ENCODE assay signal across 9 mouse cellular contexts in the genomic region with DNA sequence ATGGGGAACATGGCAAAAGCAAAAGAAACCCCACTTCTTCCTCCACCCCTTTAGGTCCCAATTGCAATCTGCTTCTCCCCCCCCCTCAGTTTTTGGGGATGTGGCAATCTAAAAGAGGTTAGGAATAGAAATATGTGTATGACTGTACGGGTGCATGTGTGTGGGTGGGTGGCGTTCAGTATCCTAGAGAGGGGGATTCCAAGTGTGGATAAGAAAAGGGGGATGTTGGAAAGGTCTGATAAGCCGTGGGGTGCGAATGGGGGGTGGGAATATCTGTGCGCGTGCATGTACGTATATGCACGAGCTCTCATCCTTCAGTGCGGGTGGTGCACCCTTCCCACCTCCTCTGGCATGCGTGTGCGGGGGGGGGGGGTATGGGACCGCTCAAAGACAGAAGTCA. TPM values are rescaled to one million over a fixed set of nuclear protein-coding genes. Genes with fewer than 3 reads are reported as not detected.
A peak's percentile ranks its signal among the peaks of the same experiment; 100 is the strongest.
DNase-seq lines count a peak whose midpoint lies in the region; ATAC-seq and TF ChIP-seq lines count a peak whose summit lies in the region.
"Had no signal": no experiment of that assay in that cellular context is flagged by ENCODE, and none has a peak within 500 bp of the region (broad histone marks: within the 10 kb centered on the region; RNA-seq: fewer than 3 reads in every experiment).

No protein-coding gene starts in this region.

- no peaks in the 10 kb centered on the region for H3K36me3 ChIP-seq in limb, embryonic 14.5 days (ENCODE audit: control insufficient read depth, insufficient read depth, low read length)
- H3K36me3 ChIP-seq in small intestine, adult 2 months (ENCODE audit: control insufficient read depth, insufficient read depth, low read length) = no peaks in the 10 kb centered on the region

- H3K4me2 ChIP-seq in limb, embryonic 14.5 days (replicated peaks; ENCODE audit: low read depth, low read length, severe bottlenecking) = peak overlapping the region; percentile 99

- H3K27me3 ChIP-seq in limb, embryonic 14.5 days (ENCODE audit: control insufficient read depth, insufficient read depth, low read length) = no peaks in the 10 kb centered on the region
- H3K27me3 ChIP-seq in small intestine, adult 2 months (ENCODE audit: control insufficient read depth, insufficient read depth, low read length) = peaks cover 42% of the 10 kb centered on the region

- H3K4me1 ChIP-seq in limb, embryonic 14.5 days (ENCODE audit: control insufficient read depth, insufficient read depth, low read length) = peaks cover 32% of the 10 kb centered on the region
- peaks cover 11% of the 10 kb centered on the region; the same call in 1 of the 2 replicates for H3K4me1 ChIP-seq in small intestine, adult 2 months (ENCODE audit: control insufficient read depth, insufficient read depth, insufficient read length, low read length)

- H3K9ac ChIP-seq in limb, embryonic 14.5 days (ENCODE audit: low read depth, low read length, severe bottlenecking) = peak overlapping the region; percentile 66

- no peak for TF ChIP-seq POLR2A in limb, embryonic 14.5 days (IDR thresholded peaks at IDR 0.05; ENCODE audit: borderline replicate concordance, extremely low read depth, insufficient read depth, insufficient read length)
- no peak for TF ChIP-seq POLR2A in small intestine, adult 2 months (IDR thresholded peaks at IDR 0.05; ENCODE audit: low read depth, low read length)

- peak overlapping the region; percentile 45 for H3K4me3 ChIP-seq in limb, embryonic 14.5 days (replicated peaks; ENCODE audit: low read length)
- peak overlapping the region; percentile 45 for H3K4me3 ChIP-seq in small intestine, adult 2 months (ENCODE audit: low read depth, low read length)

- DNase-seq in CD4-positive, CD25-positive, alpha-beta regulatory T cell, adult 2 months (ENCODE audit: low read depth, low spot score) = peak; percentile 25
- peak; percentile 22 for DNase-seq in retina, postnatal 1 day
- no peak for DNase-seq in retina, embryonic 14.5 days (ENCODE audit: low spot score)
- DNase-seq in limb, embryonic 14.5 days (ENCODE audit: low spot score) = no peak
- DNase-seq in spleen, postnatal 14 days (ENCODE audit: low spot score in 2 of 2) = no peak
- DNase-seq in adrenal gland, postnatal 4 days (ENCODE audit: low spot score in 2 of 2) = no peak

- no peak overlapping the region for H3K27ac ChIP-seq in limb, embryonic 14.5 days (replicated peaks; ENCODE audit: low read depth, low read length)
- no peak overlapping the region for H3K27ac ChIP-seq in small intestine, adult 2 months (ENCODE audit: insufficient read depth, low read depth, low read length)

- ATAC-seq in CD4-positive, CD25-positive, alpha-beta regulatory T cell, adult 4 months = no peak
- ATAC-seq in limb, embryonic 14.5 days (ENCODE audit: low FRiP score, low read depth) = no peak

- H3K9me3 ChIP-seq in limb, embryonic 14.5 days (ENCODE audit: control insufficient read depth, low read length) = no peaks in the 10 kb centered on the region

- TF ChIP-seq CTCF in small intestine, adult 2 months (IDR thresholded peaks at IDR 0.05; ENCODE audit: extremely low read depth, insufficient read length, insufficient replicate concordance, low read depth, low read length) = no peak

- WGBS in limb, embryonic 14.5 days = 4% methylated on average over 11 of the region's 12 CpGs
- 2% methylated on average over 12 of the region's 12 CpGs for WGBS in small intestine, adult 2 months

RNA-seq across cellular contexts. Expression of gene Ankrd34a, which starts 0.4 kb away (rescaled TPM):
- not detected for polyA plus RNA-seq in CD4-positive, CD25-positive, alpha-beta regulatory T cell, adult 4 months (2017; shearing (Covaris generic))
- 1.8 and 2.7 TPM in 2 replicates for polyA plus RNA-seq in limb, embryonic 14.5 days (2012; rRNA removed)
- polyA plus RNA-seq in limb, embryonic 14.5 days (2014; fragmentation: Nextera tagmentation; extraction: Ambion mirVana) = 2.7 TPM in 2 replicates
- 0.44 and 0.63 TPM in 2 replicates for polyA plus RNA-seq in small intestine, adult 2 months (2012; rRNA removed)
- 1 to 10 TPM in 1 of 2 experiments, under 1 TPM in 1; 0.59 to 1.5 TPM for total RNA-seq in adrenal gland, postnatal 4 days (2021)
- total RNA-seq: neutrophil, adult 5-6 weeks had no signal

RNA-seq across cellular contexts. Expression of gene Polr3gl, which starts 2.9 kb away (rescaled TPM):
- polyA plus RNA-seq in CD4-positive, CD25-positive, alpha-beta regulatory T cell, adult 4 months (2017; shearing (Covaris generic)) = 10 to 100 TPM; 40.6 to 51.4 TPM
- 36.5 and 51.7 TPM in 2 replicates for polyA plus RNA-seq in limb, embryonic 14.5 days (2012; rRNA removed)
- 11.9 and 15.3 TPM in 2 replicates for polyA plus RNA-seq in limb, embryonic 14.5 days (2014; fragmentation: Nextera tagmentation; extraction: Ambion mirVana)
- 3.4 and 7.9 TPM in 2 replicates for polyA plus RNA-seq in small intestine, adult 2 months (2012; rRNA removed)
- 10 to 100 TPM; 37.6 to 37.8 TPM for total RNA-seq in adrenal gland, postnatal 4 days (2021)

RNA-seq across cellular contexts. Expression of gene Lix1l, which starts 4.1 kb away (rescaled TPM):
- polyA plus RNA-seq in CD4-positive, CD25-positive, alpha-beta regulatory T cell, adult 4 months (2017; shearing (Covaris generic)) = under 1 TPM; 0.41 to 0.77 TPM
- 84.2 and 99.6 TPM in 2 replicates for polyA plus RNA-seq in limb, embryonic 14.5 days (2012; rRNA removed)
- 8.9 and 10.4 TPM in 2 replicates for polyA plus RNA-seq in limb, embryonic 14.5 days (2014; fragmentation: Nextera tagmentation; extraction: Ambion mirVana)
- 2.9 and 7.6 TPM in 2 replicates for polyA plus RNA-seq in small intestine, adult 2 months (2012; rRNA removed)
- total RNA-seq in adrenal gland, postnatal 4 days (2021) = 10 to 100 TPM; 66.3 to 69.1 TPM

RNA-seq across cellular contexts. Expression of gene Gm16253, which starts 20.1 kb away (rescaled TPM):
- polyA plus RNA-seq in CD4-positive, CD25-positive, alpha-beta regulatory T cell, adult 4 months (2017; shearing (Covaris generic)) = 1 to 10 TPM; 1.5 to 2.0 TPM
- polyA plus RNA-seq in limb, embryonic 14.5 days (2012; rRNA removed) = 0.19 TPM in 1 of 2 replicates, not detected in the other
- polyA plus RNA-seq in limb, embryonic 14.5 days (2014; fragmentation: Nextera tagmentation; extraction: Ambion mirVana) = 0.37 and 1.3 TPM in 2 replicates
- polyA plus RNA-seq in small intestine, adult 2 months (2012; rRNA removed) = not detected in 2 replicates
- total RNA-seq in adrenal gland, postnatal 4 days (2021) = not detected
- total RNA-seq: neutrophil, adult 5-6 weeks had no signal

RNA-seq across cellular contexts. Expression of gene Rbm8a, which starts 32.9 kb away (rescaled TPM):
- 100 to 1,000 TPM; 102 to 135 TPM for polyA plus RNA-seq in CD4-positive, CD25-positive, alpha-beta regulatory T cell, adult 4 months (2017; shearing (Covaris generic))
- 44.6 and 66.1 TPM in 2 replicates for polyA plus RNA-seq in limb, embryonic 14.5 days (2012; rRNA removed)
- polyA plus RNA-seq in limb, embryonic 14.5 days (2014; fragmentation: Nextera tagmentation; extraction: Ambion mirVana) = 133 and 146 TPM in 2 replicates
- 1.4 and 5.8 TPM in 2 replicates for polyA plus RNA-seq in small intestine, adult 2 months (2012; rRNA removed)
- 10 to 100 TPM; 84.0 to 93.4 TPM for total RNA-seq in adrenal gland, postnatal 4 days (2021)

Comparison
In these comparisons a context has a peak if more than half of its experiments do, and no peak if none do; other contexts are left out.
1. DNase-seq: peak in CD4-positive, CD25-positive, alpha-beta regulatory T cell, adult 2 months (single experiment) and retina, postnatal 1 day (single experiment); none in retina, embryonic 14.5 days (single experiment), limb, embryonic 14.5 days (single experiment), spleen, postnatal 14 days (0 of 2) and adrenal gland, postnatal 4 days (0 of 2).